Mouse (Mus musculus): ENCODE data around the gene Gopc.

Gene Gopc

GRCm38 (mm10) chr10:52381845-52382591 lies at the start of gene Gopc:
TSS of gene Gopc (minus strand) at chr10:52382124.
- peak; percentile 98 for DNase-seq

GRCm38 (mm10) chr10:52430953-52431352 lies 49.0 kb upstream of the Gopc start:
- DNase-seq = no peak

- no peak for DNase-seq
Observed at GRCm38 (mm10) chr10:52427634-52428415, 45.9 kb upstream of the Gopc start.

- no peak for DNase-seq
Observed at GRCm38 (mm10) chr10:52426314-52426980, 44.5 kb upstream of the Gopc start.

- no peak for DNase-seq
Observed at GRCm38 (mm10) chr10:52423097-52423496, 41.2 kb upstream of the Gopc start.

- DNase-seq = no peak
Observed at GRCm38 (mm10) chr10:52421716-52422115, 39.8 kb upstream of the Gopc start.

- no peak for DNase-seq
Observed at GRCm38 (mm10) chr10:52420526-52420925, 38.6 kb upstream of the Gopc start.

- no peak for DNase-seq
Observed at GRCm38 (mm10) chr10:52419402-52419801, 37.5 kb upstream of the Gopc start.

GRCm38 (mm10) chr10:52418931-52419330 lies 37.0 kb upstream of the Gopc start:
- DNase-seq = no peak

- DNase-seq = no peak
Observed at GRCm38 (mm10) chr10:52417998-52418860, 36.3 kb upstream of the Gopc start.

GRCm38 (mm10) chr10:52417299-52417997 lies 35.5 kb upstream of the Gopc start, which contains the start of gene Nus1:
TSS of gene Nus1 (plus strand) at chr10:52417547.
- peak; percentile 97 for DNase-seq

- no peak for DNase-seq
Observed at GRCm38 (mm10) chr10:52416458-52416857, 34.5 kb upstream of the Gopc start.

- no peak for DNase-seq
Observed at GRCm38 (mm10) chr10:52415020-52415419, 33.1 kb upstream of the Gopc start.

GRCm38 (mm10) chr10:52407526-52407925 lies 25.6 kb upstream of the Gopc start:
- no peak for DNase-seq

GRCm38 (mm10) chr10:52405160-52405559 lies 23.2 kb upstream of the Gopc start:
- DNase-seq = no peak

- no peak for DNase-seq
Observed at GRCm38 (mm10) chr10:52399722-52400121, 17.8 kb upstream of the Gopc start.

GRCm38 (mm10) chr10:52398715-52399114 lies 16.8 kb upstream of the Gopc start:
- no peak for DNase-seq

- DNase-seq = no peak
Observed at GRCm38 (mm10) chr10:52396647-52397046, 14.7 kb upstream of the Gopc start.

GRCm38 (mm10) chr10:52391208-52391607 lies 9.3 kb upstream of the Gopc start:
- DNase-seq = no peak

- no peak for DNase-seq
Observed at GRCm38 (mm10) chr10:52389438-52389837, 7.5 kb upstream of the Gopc start.

GRCm38 (mm10) chr10:52388922-52389430 lies 7.1 kb upstream of the Gopc start, which contains the start of gene Nepn:
TSS of gene Nepn (plus strand) at chr10:52388972.
- no peak for DNase-seq

- no peak for DNase-seq
Observed at GRCm38 (mm10) chr10:52387192-52387591, 5.3 kb upstream of the Gopc start.

Measured in liver (tissue).